8 mouse cellular contexts compared by ENCODE assay signal in the genomic region with DNA sequence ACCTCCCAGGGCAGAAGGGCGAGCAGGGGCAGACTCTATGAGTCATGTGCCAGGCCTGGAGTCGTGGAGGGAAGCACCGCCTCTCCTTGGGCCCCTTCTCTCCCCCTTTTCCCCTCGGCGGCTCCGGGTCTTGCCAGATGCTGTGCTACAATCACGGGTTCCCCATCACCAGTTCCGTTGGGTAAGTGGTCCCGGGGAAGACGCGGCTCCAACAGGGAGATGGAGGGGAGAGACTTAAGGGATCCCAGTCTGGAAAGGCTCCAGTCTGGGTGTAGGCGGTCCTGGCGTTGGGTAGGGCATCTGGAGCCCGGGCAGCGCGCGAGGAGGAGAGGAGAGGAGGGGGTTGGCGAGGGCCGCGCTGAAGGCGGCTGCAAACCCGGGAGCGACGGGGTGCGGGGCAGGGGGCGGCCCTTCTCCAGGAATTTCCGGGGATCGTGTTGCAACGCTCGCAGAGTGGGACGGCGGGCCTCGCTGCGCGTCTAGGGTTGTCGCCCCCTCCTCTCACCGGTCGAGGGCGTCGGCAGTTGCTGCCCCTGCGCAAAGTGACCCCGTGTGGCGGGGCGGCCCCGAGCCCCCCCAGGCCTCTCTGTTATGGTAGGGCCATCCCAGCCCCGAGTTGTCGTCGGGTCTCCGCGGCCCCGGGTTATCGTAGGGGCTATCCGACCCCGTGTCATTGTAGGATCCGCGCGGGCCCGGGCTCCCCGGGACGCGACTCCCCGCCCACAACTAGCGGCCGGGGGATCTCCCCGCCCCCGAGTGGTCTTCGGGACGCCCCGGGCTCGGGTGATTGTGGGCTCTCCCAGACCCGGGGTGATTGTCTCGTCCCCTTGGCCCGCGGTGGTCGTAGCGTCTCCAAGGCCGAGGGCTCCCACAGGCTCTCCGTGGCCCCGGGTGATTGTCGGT. TPM values are rescaled to one million over a fixed set of nuclear protein-coding genes. Genes with fewer than 3 reads are reported as not detected.
DNase-seq lines count a peak whose midpoint lies in the region; TF ChIP-seq lines count a peak whose summit lies in the region.

A gene (plus strand): TSS at position 100 of the 903 bp plus-strand sequence.

- peaks cover 60% of the 10 kb centered on the region for H3K4me1 ChIP-seq in E14TG2a.4 (replicated peaks; ENCODE audit: low read depth, low read length)
- no peaks in the 10 kb centered on the region for H3K4me1 ChIP-seq in lung, adult 2 months (ENCODE audit: control insufficient read depth, insufficient read depth, low read length)

- no peaks in the 10 kb centered on the region for H3K9me3 ChIP-seq in E14TG2a.4 (ENCODE audit: low read length)

- H3K4me3 ChIP-seq in E14TG2a.4 (replicated peaks; ENCODE audit: low read length) = peak within 1 kb of the TSS; percentile 91
- peak within 1 kb of the TSS; percentile 60 for H3K4me3 ChIP-seq in lung, adult 2 months (replicated peaks; ENCODE audit: extremely low read depth, low read depth, low read length)

- H3K36me3 ChIP-seq in E14TG2a.4 (ENCODE audit: insufficient read depth, low read length) = peaks cover 29% of the 10 kb centered on the region

- under 1% methylated on average over 80 of the region's 80 CpGs for WGBS in lung, adult 2 months

- no peak for TF ChIP-seq CTCF in E14TG2a.4 (conservative IDR thresholded peaks at IDR 0.05; ENCODE audit: low read length)
- TF ChIP-seq CTCF in lung, adult 2 months (IDR thresholded peaks at IDR 0.05; ENCODE audit: insufficient read depth, low read length) = no peak

- no peaks in the 10 kb centered on the region for H3K27me3 ChIP-seq in E14TG2a.4 (ENCODE audit: insufficient read depth, low read length)

- TF ChIP-seq POLR2A in lung, adult 2 months (IDR thresholded peaks at IDR 0.05; ENCODE audit: borderline replicate concordance, extremely low read depth, low read depth, low read length) = peak; percentile 57; the same call in 1 of the 2 replicates

- DNase-seq in adrenal gland, postnatal 25 days = peak; percentile 79
- peak in 1 of 2 experiments; percentile 70 for DNase-seq in frontal cortex, adult 2 months (ENCODE audit: extremely low spot score in 1 of 2, low spot score in 1 of 2)
- DNase-seq in heart, postnatal 4 days = peak; percentile 85
- DNase-seq in layer of hippocampus, adult 18-20 months (ENCODE audit: low spot score in 2 of 2) = peak; percentile 58 to 79
- DNase-seq in lung, adult 2 months = peak; percentile 59
- peak; percentile 70 for DNase-seq in ovary, adult 18-20 months (ENCODE audit: low spot score)
- DNase-seq in T-cell, adult 2 months (ENCODE audit: low spot score) = no peak

RNA-seq across cellular contexts. Expression of the gene that starts here (rescaled TPM):
- total RNA-seq in adrenal gland, postnatal 25 days (2021) = 90.8 and 97.4 TPM in 2 replicates
- 62.3 and 68.1 TPM in 2 replicates for polyA plus RNA-seq in frontal cortex, adult 2 months (2012; rRNA removed)
- total RNA-seq in heart, postnatal 4 days (2021) = 10 to 100 TPM; 25.2 to 28.0 TPM
- total RNA-seq in layer of hippocampus, adult 18-20 months (2021) = 10 to 100 TPM; 22.5 to 25.8 TPM
- 45.4 and 59.2 TPM in 2 replicates for polyA plus RNA-seq in lung, adult 2 months (2012; rRNA removed)
